Mouse (Mus musculus) thymus, adult 2 months (tissue): ENCODE measurements around the gene Sema4f.

Experiments used
- CTCF ChIP-seq: fragments of 200-500 bp; IDR thresholded peaks from 2 replicates; pipeline ENCODE4 v1.5.1; 2012; ENCODE audit warnings: mild to moderate bottlenecking, control low read depth, low read length, moderate library complexity, borderline replicate concordance; ENCODE audit not compliant: control insufficient read depth, poor library complexity, insufficient read depth; ENCODE audit errors: extremely low read depth
- POLR2A ChIP-seq: fragments of 200-500 bp; IDR thresholded peaks from 2 replicates; pipeline ENCODE4 v1.6.1; 2012; ENCODE audit warnings: mild to moderate bottlenecking, low read length, control low read depth, moderate library complexity; ENCODE audit not compliant: control insufficient read depth, poor library complexity, insufficient read depth; ENCODE audit errors: extremely low read depth

DNA sequence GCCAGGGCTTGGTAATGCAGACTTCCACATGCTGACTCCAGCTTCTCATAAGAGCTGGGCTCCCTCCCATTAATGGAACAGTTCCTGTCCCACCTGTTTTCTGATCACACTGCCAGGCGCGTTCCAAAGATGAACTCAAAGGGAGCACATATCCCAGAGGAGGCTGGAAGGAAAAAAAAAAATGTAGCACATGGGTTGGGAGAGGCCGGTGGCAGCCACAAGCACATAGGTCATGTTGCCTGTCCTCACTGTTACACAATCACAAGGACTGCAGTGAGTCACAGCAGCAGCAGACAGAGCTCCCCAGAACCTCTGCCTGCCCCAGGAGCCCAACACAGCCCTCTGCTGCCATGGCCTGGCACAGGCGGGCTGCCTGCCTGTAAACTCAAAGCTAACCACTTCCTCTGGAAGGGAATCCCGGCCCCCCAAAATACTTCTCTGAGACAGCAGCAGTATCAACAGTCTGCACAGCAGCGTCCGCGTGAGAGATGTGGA, 76.1 kb downstream of the Sema4f start:
- TF ChIP-seq POLR2A, result no peak
- TF ChIP-seq CTCF, result peak; percentile 57; the same call in 1 of the 2 replicates
